Mouse (Mus musculus) CH12.LX (cell line): ENCODE measurements around the gene Stat1. TPM values are rescaled to one million over a fixed set of nuclear protein-coding genes. Genes with fewer than 3 reads are reported as not detected.

Experiments
- DNase-seq: peaks from one replicate; pipeline ENCODE4 v3.0.0-alpha.2; 2013; ENCODE audit errors: extremely low read depth
- H3K27ac ChIP-seq: 2 replicates; pipeline ENCODE4 v1.5.1; 2012; ENCODE audit warnings: low read depth, mild to moderate bottlenecking, control low read depth, moderate library complexity; ENCODE audit not compliant: insufficient read depth
- H3K27me3 ChIP-seq: replicated peaks from 2 replicates; pipeline ENCODE3; 2012; ENCODE audit warnings: inconsistent platforms
- H3K36me3 ChIP-seq, 2 experiments: replicated peaks in 1 of 2; 2 replicates each; pipeline versions ENCODE3 to v1.6.1; 2012; ENCODE audit warnings: inconsistent platforms in 1 of 2, low read length in 1 of 2, mild to moderate bottlenecking in 1 of 2, mixed read lengths in 1 of 2, moderate library complexity in 1 of 2; ENCODE audit not compliant: control insufficient read depth in 1 of 2, insufficient read depth in 1 of 2
- H3K4me1 ChIP-seq, 2 experiments: 2 replicates each; pipeline ENCODE4 v1.6.1; 2012; ENCODE audit warnings: inconsistent platforms in 1 of 2, moderate library complexity in 1 of 2; ENCODE audit not compliant: insufficient read depth in 2 of 2, control insufficient read depth in 1 of 2
- H3K4me2 ChIP-seq: 2 replicates; pipeline ENCODE4 v1.6.1; 2012; ENCODE audit warnings: low read depth, mild to moderate bottlenecking, control low read depth; ENCODE audit not compliant: poor library complexity, insufficient read depth, severe bottlenecking
- H3K4me3 ChIP-seq, 3 experiments: fragments of 150-350 bp in 1 of 3; sonication (generic) in 1 of 3; replicated peaks in 1 of 3; 2 replicates each; pipeline versions ENCODE3 to v1.5.1; 2011 to 2012; ENCODE audit warnings: low read depth in 2 of 3, low read length in 2 of 3, mild to moderate bottlenecking in 2 of 3, moderate library complexity in 2 of 3, control low read depth in 1 of 3, improper control_type of control experiment in 1 of 3, inconsistent platforms in 1 of 3, mixed read lengths in 1 of 3; ENCODE audit not compliant: poor library complexity in 1 of 3
- H3K79me2 ChIP-seq: replicated peaks from 2 replicates; pipeline ENCODE4 v1.6.1; 2012; ENCODE audit warnings: mild to moderate bottlenecking, moderate library complexity; ENCODE audit not compliant: control insufficient read depth, poor library complexity, insufficient read depth, severe bottlenecking; ENCODE audit errors: extremely low read depth
- H3K9ac ChIP-seq: 2 replicates; pipeline ENCODE4 v1.6.1; 2012; ENCODE audit warnings: low read depth, mild to moderate bottlenecking, control low read depth, moderate library complexity; ENCODE audit not compliant: insufficient read depth
- H3K9me3 ChIP-seq: replicated peaks from 2 replicates; pipeline ENCODE3; 2012; ENCODE audit warnings: low read length, inconsistent platforms, mixed read lengths
- CHD2 ChIP-seq: IDR thresholded peaks from 2 replicates; pipeline ENCODE4 v1.6.1; 2011; ENCODE audit warnings: low read length, improper control_type of control experiment
- E2F4 ChIP-seq: IDR thresholded peaks from 2 replicates; pipeline ENCODE4 v1.6.1; 2011; ENCODE audit warnings: low read depth, low read length, improper control_type of control experiment; ENCODE audit not compliant: insufficient replicate concordance
- ELF1 ChIP-seq: IDR thresholded peaks from 2 replicates; pipeline ENCODE4 v1.6.1; 2014; ENCODE audit warnings: low read depth, mild to moderate bottlenecking, inconsistent platforms, low read length, improper control_type of control experiment
- ETS1 ChIP-seq: conservative IDR thresholded peaks from 2 replicates; pipeline ENCODE4 v1.6.1; 2012; ENCODE audit warnings: low read depth, mild to moderate bottlenecking, inconsistent platforms, low read length, improper control_type of control experiment, moderate library complexity
- GABPA ChIP-seq: IDR thresholded peaks from 2 replicates; pipeline ENCODE4 v1.6.1; 2012; ENCODE audit warnings: low read depth, low read length, improper control_type of control experiment, inconsistent platforms; ENCODE audit not compliant: insufficient replicate concordance
- JUN ChIP-seq: IDR thresholded peaks from 2 replicates; pipeline ENCODE4 v1.6.1; 2011; ENCODE audit warnings: low read depth, mild to moderate bottlenecking, low read length, improper control_type of control experiment, moderate library complexity; ENCODE audit not compliant: insufficient read depth
- MAX ChIP-seq: IDR thresholded peaks from 2 replicates; pipeline ENCODE4 v1.6.1; 2011; ENCODE audit warnings: low read length, improper control_type of control experiment
- MEF2A ChIP-seq: IDR thresholded peaks from 2 replicates; pipeline ENCODE4 v1.6.1; 2014; ENCODE audit warnings: low read depth, mild to moderate bottlenecking, inconsistent platforms, low read length, improper control_type of control experiment, borderline replicate concordance
- NELFE ChIP-seq: IDR thresholded peaks from 2 replicates; pipeline ENCODE4 v1.6.1; 2011; ENCODE audit warnings: low read depth, low read length, improper control_type of control experiment
- NRF1 ChIP-seq: IDR thresholded peaks from 2 replicates; pipeline ENCODE4 v1.6.1; 2014; ENCODE audit warnings: low read depth, mild to moderate bottlenecking, inconsistent platforms, low read length, improper control_type of control experiment, moderate library complexity
- POLR2A ChIP-seq: IDR thresholded peaks from 2 replicates; pipeline ENCODE4 v1.6.1; 2011; ENCODE audit warnings: low read depth, mild to moderate bottlenecking, improper control_type of control experiment, low read length
- RAD21 ChIP-seq: IDR thresholded peaks from 2 replicates; pipeline ENCODE4 v1.6.1; 2011; ENCODE audit warnings: low read depth, mild to moderate bottlenecking, low read length, improper control_type of control experiment, moderate library complexity
- RCOR1 ChIP-seq: conservative IDR thresholded peaks from 2 replicates; pipeline ENCODE4 v1.6.1; 2012; ENCODE audit warnings: low read depth, mild to moderate bottlenecking, inconsistent platforms, low read length, improper control_type of control experiment
- SIN3A ChIP-seq: IDR thresholded peaks from 2 replicates; pipeline ENCODE4 v1.6.1; 2012; ENCODE audit warnings: low read length, improper control_type of control experiment, inconsistent platforms
- SMC3 ChIP-seq: IDR thresholded peaks from 2 replicates; pipeline ENCODE4 v1.6.1; 2011; ENCODE audit warnings: low read depth, low read length, improper control_type of control experiment
- UBTF ChIP-seq: IDR thresholded peaks from 2 replicates; pipeline ENCODE4 v1.6.1; 2012; ENCODE audit warnings: low read depth, mild to moderate bottlenecking, inconsistent platforms, low read length, improper control_type of control experiment, moderate library complexity
- USF1 ChIP-seq: IDR thresholded peaks from 2 replicates; pipeline ENCODE4 v1.6.1; 2014; ENCODE audit warnings: low read depth, mild to moderate bottlenecking, inconsistent platforms, low read length, improper control_type of control experiment
- USF2 ChIP-seq: conservative IDR thresholded peaks from 2 replicates; pipeline ENCODE4 v1.6.1; 2011; ENCODE audit warnings: low read depth, low read length, improper control_type of control experiment
- ZKSCAN1 ChIP-seq: IDR thresholded peaks from 2 replicates; pipeline ENCODE4 v1.6.1; 2012; ENCODE audit warnings: low read depth, inconsistent platforms, low read length, improper control_type of control experiment, borderline replicate concordance
- ZNF384 ChIP-seq: IDR thresholded peaks from 2 replicates; pipeline ENCODE4 v1.6.1; 2012; ENCODE audit warnings: low read depth, low read length, improper control_type of control experiment, inconsistent platforms
- dilution Hi-C: fragments of 300-500 bp; cut with MboI; formaldehyde crosslinking; loops from 2 replicates; pipeline ENCODE4 v1.14.3; 2020; ENCODE audit warnings: low sequenced_read_pairs; ENCODE audit not compliant: extremely low pct_unique_long_range_greater_than_20kb, extremely low pct_ligation_motif_present
- in situ Hi-C: fragments of 300-500 bp; cut with MboI; formaldehyde crosslinking; loops from 3 replicates; pipeline ENCODE4 v1.14.3; 2019; ENCODE audit warnings: low sequenced_read_pairs, low pct_ligation_motif_present, low pct_unique_long_range_greater_than_20kb, mixed read lengths
- polyA plus RNA-seq: library from polyadenylated mRNA; unstranded; fragments of >175 nt; gene quantifications from 2 replicates; pipeline ENCODE4 v1.2.1, GENCODE M21; 2012; ENCODE audit warnings: low read depth; ENCODE audit not compliant: insufficient read length
- total RNA-seq, 2 experiments: library from RNA; depleted of rRNA; stranded (reverse); fragments of 300-350 nt in 1 of 2; fragments of >200 nt in 1 of 2; gene quantifications; 2 replicates each; pipeline ENCODE4 v1.2.3; 2012 to 2014

Gene Stat1
- total and polyA plus RNA-seq, 3 experiments: 101 to 179 (median 143) TPM

- dilution Hi-C loops: no loop called here
- no peak for TF ChIP-seq RAD21
- TF ChIP-seq GABPA: no peak
- TF ChIP-seq ELF1: no peak
- no peak for TF ChIP-seq POLR2A
- TF ChIP-seq, all 38 proteins: peak for 0
Measured at GRCm38 (mm10) chr1:52171271-52171670, 52.0 kb downstream of the Stat1 start.

GRCm38 (mm10) chr1:52175321-52175720 is 56.1 kb downstream of the Stat1 start:
- DNase-seq: no peak
- Histone ChIP-seq H3K9me3 (no peaks in the 10 kb centered on the region), H3K36me3 (peaks cover 0 to 12% of the 10 kb centered on the region in 2 experiments), H3K4me2 (no peak overlapping the region), H3K4me1 (peaks cover 2 to 14% of the 10 kb centered on the region in 2 experiments; a peak in 3 of 4 replicates), H3K4me3 (no peak overlapping the region), H3K79me2 (no peaks in the 10 kb centered on the region), H3K27ac (no peak overlapping the region), H3K9ac (no peak overlapping the region), H3K27me3 (no peaks in the 10 kb centered on the region)
- in situ Hi-C loops (no loop called here), dilution Hi-C loops (no loop called here)
- TF ChIP-seq E2F4: no peak
- no peak for TF ChIP-seq MAX
- TF ChIP-seq RCOR1: no peak
- no peak for TF ChIP-seq JUN
- no peak for TF ChIP-seq NELFE
- TF ChIP-seq USF2: no peak
- TF ChIP-seq CHD2: no peak
- no peak for TF ChIP-seq NRF1
- TF ChIP-seq SIN3A: no peak
- TF ChIP-seq RAD21: no peak
- no peak for TF ChIP-seq POLR2A
- TF ChIP-seq ZKSCAN1: no peak
- TF ChIP-seq USF1: no peak
- no peak for TF ChIP-seq ETS1
- no peak for TF ChIP-seq UBTF
- no peak for TF ChIP-seq SMC3
- TF ChIP-seq MEF2A: no peak
- no peak for TF ChIP-seq ZNF384

More at GRCm38 (mm10) chr1:52171271-52171670, 52.0 kb downstream of the Stat1 start:
- no peaks in the 10 kb centered on the region for H3K27me3 ChIP-seq
- H3K9me3 ChIP-seq: no peaks in the 10 kb centered on the region
- no peak overlapping the region for H3K9ac ChIP-seq
- no peak overlapping the region for H3K27ac ChIP-seq
- H3K36me3 ChIP-seq: peaks cover 10 to 25% of the 10 kb centered on the region in 2 experiments
- H3K4me3 ChIP-seq: no peak overlapping the region
- H3K4me2 ChIP-seq: no peak overlapping the region
- in situ Hi-C loops: no loop called here
- H3K79me2 ChIP-seq: no peaks in the 10 kb centered on the region
- no peak for DNase-seq
- H3K4me1 ChIP-seq: peaks cover 2 to 26% of the 10 kb centered on the region in 2 experiments; a peak in 3 of 4 replicates
